Mouse (Mus musculus): ENCODE results near the gene Foxp1.

GRCm38 (mm10) chr6:99011895-99012584 lies 510.5 kb downstream of the Foxp1 start:
- TF ChIP-seq POLR2A (IDR thresholded peaks at IDR 0.05; ENCODE audit: control insufficient read depth, extremely low read depth, insufficient read depth, low read length, poor library complexity) (no peak), CTCF (IDR thresholded peaks at IDR 0.05; ENCODE audit: borderline replicate concordance, control insufficient read depth, extremely low read depth, insufficient read depth, low read length, poor library complexity) (no peak)
